Mouse (Mus musculus): Measurements from ENCODE around the gene Abcb7. TPM values are rescaled to one million over a fixed set of nuclear protein-coding genes. Genes with fewer than 3 reads are reported as not detected.
"Not testable (repeated sequence)": the region's sequence is repeated elsewhere in the genome, so short reads cannot be mapped to it uniquely, and the experiment has no call there.

The Abcb7 gene
- polyA plus RNA-seq, 1 experiment from 2014 or later: 8.2 TPM

- not testable (repeated sequence) for H3K4me1 ChIP-seq (replicated peaks); H3K9ac ChIP-seq; H3K36me3 ChIP-seq; H3K9me3 ChIP-seq (replicated peaks); H3K27me3 ChIP-seq; H3K4me2 ChIP-seq; H3K4me3 ChIP-seq; ATAC-seq (replicated peaks; ENCODE audit: insufficient number of reproducible peaks, insufficient read depth, low FRiP score, low read depth); H3K27ac ChIP-seq
- 82% methylated on average over 31 of the region's 31 CpGs for WGBS
Measured at GRCm38 (mm10) chrX:104348146-104348545, 65.5 kb downstream of the Abcb7 start.

GRCm38 (mm10) chrX:104291721-104292120, 121.9 kb downstream of the Abcb7 start:
- no peak overlapping the region for H3K4me2 ChIP-seq
- no peak overlapping the region for H3K9ac ChIP-seq
- no peak overlapping the region for H3K4me3 ChIP-seq
- no peaks in the 10 kb centered on the region for H3K27me3 ChIP-seq
- H3K27ac ChIP-seq: no peak overlapping the region
- no peaks in the 10 kb centered on the region; the same call in 1 of the 2 replicates for H3K36me3 ChIP-seq
- ATAC-seq (replicated peaks; ENCODE audit: insufficient number of reproducible peaks, insufficient read depth, low FRiP score, low read depth): no peak
- no peaks in the 10 kb centered on the region for H3K9me3 ChIP-seq (replicated peaks)
- H3K4me1 ChIP-seq (replicated peaks): no peaks in the 10 kb centered on the region

DNA sequence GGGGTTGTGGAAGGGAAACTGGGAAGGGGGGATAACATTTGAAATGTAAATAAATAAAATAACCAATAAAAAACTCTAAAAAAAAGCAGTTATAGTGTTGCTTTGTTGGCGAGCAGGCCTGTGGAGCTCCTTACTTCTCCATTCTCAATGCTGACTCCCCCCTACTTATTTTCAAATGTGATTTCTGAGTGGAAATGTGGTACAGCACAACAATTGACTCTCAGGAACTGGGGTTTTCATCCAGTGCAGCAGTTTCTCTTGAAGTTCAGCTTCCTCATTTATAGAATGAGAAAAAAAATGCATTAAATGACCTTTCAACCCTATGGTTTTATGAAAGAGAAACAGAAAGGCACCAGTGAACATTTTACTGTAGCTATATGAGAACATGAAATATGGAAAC, 133.8 kb downstream of the Abcb7 start:
- Histone ChIP-seq H3K36me3 (no peaks in the 10 kb centered on the region), H3K4me3 (no peak overlapping the region), H3K9me3 (replicated peaks) (no peaks in the 10 kb centered on the region), H3K27ac (no peak overlapping the region), H3K27me3 (no peaks in the 10 kb centered on the region), H3K9ac (no peak overlapping the region), H3K4me1 (replicated peaks) (no peaks in the 10 kb centered on the region), H3K4me2 (no peak overlapping the region)
- ATAC-seq (replicated peaks; ENCODE audit: insufficient number of reproducible peaks, insufficient read depth, low FRiP score, low read depth): no peak
- WGBS: 86% methylated on average over 1 of the region's 1 CpGs

DNA sequence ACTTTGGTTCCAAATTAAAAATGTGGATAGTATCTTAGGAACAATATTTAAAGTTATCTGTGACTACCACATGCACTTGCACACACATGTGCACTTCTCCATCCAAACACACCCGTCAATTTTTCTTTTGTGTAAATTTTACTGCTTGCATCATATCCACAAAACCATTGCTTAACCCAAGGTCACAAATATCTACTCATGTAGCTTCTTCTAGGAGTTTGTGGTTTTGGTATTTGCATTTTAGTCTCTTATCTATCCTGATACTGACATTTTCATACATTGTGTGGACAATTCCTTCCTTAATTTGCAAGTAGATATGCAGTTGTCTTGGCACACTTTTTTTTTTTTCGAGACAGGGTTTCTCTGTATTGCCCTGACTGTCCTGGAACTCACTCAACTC, 149.3 kb downstream of the Abcb7 start:
- Histone ChIP-seq H3K4me3 (no peak overlapping the region), H3K27me3 (no peaks in the 10 kb centered on the region), H3K36me3 (no peaks in the 10 kb centered on the region), H3K9ac (no peak overlapping the region), H3K4me1 (replicated peaks) (no peaks in the 10 kb centered on the region), H3K9me3 (replicated peaks) (no peaks in the 10 kb centered on the region), H3K27ac (no peak overlapping the region), H3K4me2 (no peak overlapping the region)
- no peak for ATAC-seq (replicated peaks; ENCODE audit: insufficient number of reproducible peaks, insufficient read depth, low FRiP score, low read depth)
- 62% methylated on average over 2 of the region's 2 CpGs for WGBS

- Histone ChIP-seq H3K27ac (no peak overlapping the region), H3K9me3 (replicated peaks) (no peaks in the 10 kb centered on the region), H3K36me3 (no peaks in the 10 kb centered on the region), H3K9ac (no peak overlapping the region), H3K27me3 (no peaks in the 10 kb centered on the region), H3K4me3 (no peak overlapping the region), H3K4me1 (replicated peaks) (no peaks in the 10 kb centered on the region), H3K4me2 (no peak overlapping the region)
- 44% methylated on average over 1 of the region's 1 CpGs for WGBS
- no peak for ATAC-seq (replicated peaks; ENCODE audit: insufficient number of reproducible peaks, insufficient read depth, low FRiP score, low read depth)
Measured at GRCm38 (mm10) chrX:104262468-104262867, 151.2 kb downstream of the Abcb7 start.

GRCm38 (mm10) chrX:104256561-104256960, 157.1 kb downstream of the Abcb7 start:
- WGBS: 43% methylated on average over 1 of the region's 1 CpGs
- H3K4me1 ChIP-seq (replicated peaks): no peaks in the 10 kb centered on the region
- no peak overlapping the region for H3K27ac ChIP-seq
- H3K9ac ChIP-seq: no peak overlapping the region
- no peak overlapping the region for H3K4me2 ChIP-seq
- ATAC-seq (replicated peaks; ENCODE audit: insufficient number of reproducible peaks, insufficient read depth, low FRiP score, low read depth): no peak
- H3K36me3 ChIP-seq: no peaks in the 10 kb centered on the region
- H3K27me3 ChIP-seq: no peaks in the 10 kb centered on the region
- no peak overlapping the region for H3K4me3 ChIP-seq
- no peaks in the 10 kb centered on the region for H3K9me3 ChIP-seq (replicated peaks)

Other genes starting within 250 kb of the Abcb7 start
- gene Nexmif, start 212.7 kb downstream of the Abcb7 start, polyA plus RNA-seq (2015; fragmentation: Nextera tagmentation; extraction: Ambion mirVana): 1.5 and 1.6 TPM in 2 replicates
- gene Uprt, start 69.0 kb upstream of the Abcb7 start, polyA plus RNA-seq (2015; fragmentation: Nextera tagmentation; extraction: Ambion mirVana): 1.2 and 1.7 TPM in 2 replicates